Mouse (Mus musculus): ENCODE data around the gene Ces1e. TPM values are rescaled to one million over a fixed set of nuclear protein-coding genes. Genes with fewer than 3 reads are reported as not detected.

Ces1e gene
- polyA plus RNA-seq, 1 experiment: 73.0 TPM

GRCm38 (mm10) chr8:93180581-93181129, 48.8 kb downstream of the Ces1e start:
- no peak overlapping the region for H3K4me3 ChIP-seq (ENCODE audit: insufficient read depth, low read depth, low read length)
- peaks cover 3% of the 10 kb centered on the region; the same call in 1 of the 2 replicates for H3K36me3 ChIP-seq (ENCODE audit: control insufficient read depth, insufficient read depth, low read length)
- DNase-seq: no peak
- H3K27ac ChIP-seq (ENCODE audit: insufficient read depth, low read depth, low read length): no peak overlapping the region
- WGBS: 41% methylated on average over 4 of the region's 4 CpGs
- TF ChIP-seq CTCF (conservative IDR thresholded peaks at IDR 0.05; ENCODE audit: insufficient read depth, insufficient read length, low read depth, low read length) (no peak), POLR2A (IDR thresholded peaks at IDR 0.05; ENCODE audit: low read depth, low read length) (no peak)
- no peaks in the 10 kb centered on the region for H3K27me3 ChIP-seq (replicated peaks; ENCODE audit: control insufficient read depth, insufficient read depth, low read length)
- peaks cover 3% of the 10 kb centered on the region; the same call in 1 of the 2 replicates for H3K4me1 ChIP-seq (ENCODE audit: control insufficient read depth, insufficient read depth, low read length)

- peaks cover 1% of the 10 kb centered on the region; the same call in 1 of the 2 replicates for H3K36me3 ChIP-seq (ENCODE audit: control insufficient read depth, insufficient read depth, low read length)
- H3K4me3 ChIP-seq (ENCODE audit: insufficient read depth, low read depth, low read length): no peak overlapping the region
- H3K27me3 ChIP-seq (replicated peaks; ENCODE audit: control insufficient read depth, insufficient read depth, low read length): no peaks in the 10 kb centered on the region
- peaks cover 3% of the 10 kb centered on the region; the same call in 1 of the 2 replicates for H3K4me1 ChIP-seq (ENCODE audit: control insufficient read depth, insufficient read depth, low read length)
- peak; percentile 16 for DNase-seq
- TF ChIP-seq POLR2A (IDR thresholded peaks at IDR 0.05; ENCODE audit: low read depth, low read length): no peak
- TF ChIP-seq CTCF (conservative IDR thresholded peaks at IDR 0.05; ENCODE audit: insufficient read depth, insufficient read length, low read depth, low read length): no peak
- H3K27ac ChIP-seq (ENCODE audit: insufficient read depth, low read depth, low read length): peak overlapping the region; percentile 10; the same call in 1 of the 2 replicates
- 18% methylated on average over 1 of the region's 1 CpGs for WGBS
Measured at GRCm38 (mm10) chr8:93176593-93176992, 52.8 kb downstream of the Ces1e start.

GRCm38 (mm10) chr8:93174554-93174953, 54.9 kb downstream of the Ces1e start:
- TF ChIP-seq POLR2A (IDR thresholded peaks at IDR 0.05; ENCODE audit: low read depth, low read length) (no peak), CTCF (conservative IDR thresholded peaks at IDR 0.05; ENCODE audit: insufficient read depth, insufficient read length, low read depth, low read length) (no peak)
- H3K4me1 ChIP-seq (ENCODE audit: control insufficient read depth, insufficient read depth, low read length): peaks cover 3% of the 10 kb centered on the region; the same call in 1 of the 2 replicates
- no peak overlapping the region for H3K27ac ChIP-seq (ENCODE audit: insufficient read depth, low read depth, low read length)
- H3K27me3 ChIP-seq (replicated peaks; ENCODE audit: control insufficient read depth, insufficient read depth, low read length): no peaks in the 10 kb centered on the region
- H3K4me3 ChIP-seq (ENCODE audit: insufficient read depth, low read depth, low read length): no peak overlapping the region
- H3K36me3 ChIP-seq (ENCODE audit: control insufficient read depth, insufficient read depth, low read length): peaks cover 3% of the 10 kb centered on the region; the same call in 1 of the 2 replicates
- 95% methylated on average over 2 of the region's 2 CpGs for WGBS
- no peak for DNase-seq

- Histone ChIP-seq H3K4me1 (ENCODE audit: control insufficient read depth, insufficient read depth, low read length) (peaks cover 3% of the 10 kb centered on the region; the same call in 1 of the 2 replicates), H3K27me3 (replicated peaks; ENCODE audit: control insufficient read depth, insufficient read depth, low read length) (no peaks in the 10 kb centered on the region), H3K27ac (ENCODE audit: insufficient read depth, low read depth, low read length) (no peak overlapping the region), H3K36me3 (ENCODE audit: control insufficient read depth, insufficient read depth, low read length) (peaks cover 4% of the 10 kb centered on the region; the same call in 1 of the 2 replicates), H3K4me3 (ENCODE audit: insufficient read depth, low read depth, low read length) (no peak overlapping the region)
- WGBS: 42% methylated on average over 1 of the region's 1 CpGs
- TF ChIP-seq POLR2A (IDR thresholded peaks at IDR 0.05; ENCODE audit: low read depth, low read length) (no peak), CTCF (conservative IDR thresholded peaks at IDR 0.05; ENCODE audit: insufficient read depth, insufficient read length, low read depth, low read length) (no peak)
- no peak for DNase-seq
Measured at GRCm38 (mm10) chr8:93171846-93172590, 57.4 kb downstream of the Ces1e start.

- TF ChIP-seq POLR2A (IDR thresholded peaks at IDR 0.05; ENCODE audit: low read depth, low read length) (no peak), CTCF (conservative IDR thresholded peaks at IDR 0.05; ENCODE audit: insufficient read depth, insufficient read length, low read depth, low read length) (no peak)
- peak; percentile 24 for DNase-seq
- Histone ChIP-seq H3K36me3 (ENCODE audit: control insufficient read depth, insufficient read depth, low read length) (no peaks in the 10 kb centered on the region), H3K27ac (ENCODE audit: insufficient read depth, low read depth, low read length) (no peak overlapping the region), H3K4me1 (ENCODE audit: control insufficient read depth, insufficient read depth, low read length) (no peaks in the 10 kb centered on the region; the same call in 1 of the 2 replicates), H3K27me3 (replicated peaks; ENCODE audit: control insufficient read depth, insufficient read depth, low read length) (no peaks in the 10 kb centered on the region), H3K4me3 (ENCODE audit: insufficient read depth, low read depth, low read length) (no peak overlapping the region)
- 90% methylated on average over 1 of the region's 1 CpGs for WGBS
Measured at GRCm38 (mm10) chr8:93163363-93163762, 66.1 kb downstream of the Ces1e start.

- H3K36me3 ChIP-seq (ENCODE audit: control insufficient read depth, insufficient read depth, low read length): no peaks in the 10 kb centered on the region
- H3K27me3 ChIP-seq (replicated peaks; ENCODE audit: control insufficient read depth, insufficient read depth, low read length): no peaks in the 10 kb centered on the region
- TF ChIP-seq CTCF (conservative IDR thresholded peaks at IDR 0.05; ENCODE audit: insufficient read depth, insufficient read length, low read depth, low read length) (no peak), POLR2A (IDR thresholded peaks at IDR 0.05; ENCODE audit: low read depth, low read length) (no peak)
- peak; percentile 31 for DNase-seq
- H3K4me1 ChIP-seq (ENCODE audit: control insufficient read depth, insufficient read depth, low read length): no peaks in the 10 kb centered on the region
- H3K27ac ChIP-seq (ENCODE audit: insufficient read depth, low read depth, low read length): no peak overlapping the region
- WGBS: 100% methylated on average over 1 of the region's 1 CpGs
- no peak overlapping the region for H3K4me3 ChIP-seq (ENCODE audit: insufficient read depth, low read depth, low read length)
Measured at GRCm38 (mm10) chr8:93151401-93151800, 78.0 kb downstream of the Ces1e start.

Other genes with a start within 250 kb of the Ces1e start
- gene Ces1a, start 181.4 kb downstream of the Ces1e start, polyA plus RNA-seq (2012; rRNA removed): not detected in 2 replicates
- gene Ces1b, start 149.6 kb downstream of the Ces1e start, polyA plus RNA-seq (2012; rRNA removed): not detected in 2 replicates
- gene Ces1c, start 98.3 kb downstream of the Ces1e start, polyA plus RNA-seq (2012; rRNA removed): 0.22 and 0.39 TPM in 2 replicates
- gene Ces1d, start 31.8 kb downstream of the Ces1e start, polyA plus RNA-seq (2012; rRNA removed): 590 and 687 TPM in 2 replicates
- 61.3 and 72.3 TPM in 2 replicates for gene Ces1f, start 50.1 kb upstream of the Ces1e start, polyA plus RNA-seq (2012; rRNA removed)
- 2.2 and 2.4 TPM in 2 replicates for gene Ces1g, start 107.7 kb upstream of the Ces1e start, polyA plus RNA-seq (2012; rRNA removed)
- gene Ces1h, start 150.1 kb upstream of the Ces1e start, polyA plus RNA-seq (2012; rRNA removed): 0.03 TPM in 1 of 2 replicates, not detected in the other